Mouse (Mus musculus): ENCODE data around the gene Rtl5.

Gene Rtl5

GRCm38 (mm10) chrX:102066134-102066533, 5.0 kb downstream of the Rtl5 start:
- DNase-seq (ENCODE audit: low spot score) = peak; percentile 47

GRCm38 (mm10) chrX:102065213-102065775, 5.8 kb downstream of the Rtl5 start:
- DNase-seq (ENCODE audit: low spot score) = no peak

- DNase-seq (ENCODE audit: low spot score) = no peak
Observed at GRCm38 (mm10) chrX:102064062-102064461, 7.0 kb downstream of the Rtl5 start.

- no peak for DNase-seq (ENCODE audit: low spot score)
Observed at GRCm38 (mm10) chrX:102060891-102061290, 10.2 kb downstream of the Rtl5 start.

GRCm38 (mm10) chrX:102060243-102060642, 10.9 kb downstream of the Rtl5 start:
- DNase-seq (ENCODE audit: low spot score) = no peak

- no peak for DNase-seq (ENCODE audit: low spot score)
Observed at GRCm38 (mm10) chrX:102059437-102059836, 11.7 kb downstream of the Rtl5 start.

- DNase-seq (ENCODE audit: low spot score) = no peak
Observed at GRCm38 (mm10) chrX:102054009-102054408, 17.1 kb downstream of the Rtl5 start.

GRCm38 (mm10) chrX:102053371-102053770, 17.7 kb downstream of the Rtl5 start:
- DNase-seq (ENCODE audit: low spot score) = no peak

- DNase-seq (ENCODE audit: low spot score) = no peak
Observed at GRCm38 (mm10) chrX:102051225-102051624, 19.9 kb downstream of the Rtl5 start.

- DNase-seq (ENCODE audit: low spot score) = no peak
Observed at GRCm38 (mm10) chrX:102050552-102050951, 20.6 kb downstream of the Rtl5 start.

- no peak for DNase-seq (ENCODE audit: low spot score)
Observed at GRCm38 (mm10) chrX:102042386-102042785, 28.7 kb downstream of the Rtl5 start.

- no peak for DNase-seq (ENCODE audit: low spot score)
Observed at GRCm38 (mm10) chrX:102041562-102041961, 29.5 kb downstream of the Rtl5 start.

GRCm38 (mm10) chrX:102037506-102037905, 33.6 kb downstream of the Rtl5 start:
- DNase-seq (ENCODE audit: low spot score) = no peak

GRCm38 (mm10) chrX:102036866-102037361, 34.2 kb downstream of the Rtl5 start:
- DNase-seq (ENCODE audit: low spot score) = no peak

- no peak for DNase-seq (ENCODE audit: low spot score)
Observed at GRCm38 (mm10) chrX:102035671-102036070, 35.4 kb downstream of the Rtl5 start.

GRCm38 (mm10) chrX:102033566-102033965, 37.5 kb downstream of the Rtl5 start:
- no peak for DNase-seq (ENCODE audit: low spot score)

- no peak for DNase-seq (ENCODE audit: low spot score)
Observed at GRCm38 (mm10) chrX:102032431-102032830, 38.7 kb downstream of the Rtl5 start.

GRCm38 (mm10) chrX:102031851-102032250, 39.3 kb downstream of the Rtl5 start:
- DNase-seq (ENCODE audit: low spot score) = no peak

GRCm38 (mm10) chrX:102024976-102025375, 46.1 kb downstream of the Rtl5 start:
- no peak for DNase-seq (ENCODE audit: low spot score)

- no peak for DNase-seq (ENCODE audit: low spot score)
Observed at GRCm38 (mm10) chrX:102019471-102020240, 51.4 kb downstream of the Rtl5 start.

GRCm38 (mm10) chrX:102018890-102019289, 52.2 kb downstream of the Rtl5 start:
- DNase-seq (ENCODE audit: low spot score) = no peak

- DNase-seq (ENCODE audit: low spot score) = no peak
Observed at GRCm38 (mm10) chrX:102017213-102017923, 53.7 kb downstream of the Rtl5 start.

Measured in yolk sac, embryonic 10.5 days (tissue).